Mouse (Mus musculus) lung, postnatal 0 days (tissue): ENCODE measurements around the gene Ckm. TPM values are rescaled to one million over a fixed set of nuclear protein-coding genes. Genes with fewer than 3 reads are reported as not detected.

ENCODE experiments used
- ATAC-seq: fragments of 200-750 bp; cut with Nextera tagmentation; 2 replicates; pipeline ENCODE4 v1.8.0; 2017; ENCODE audit warnings: moderate library complexity
- DNase-seq: peaks from one replicate; pipeline ENCODE4 v3.0.0-alpha.2; 2016; ENCODE audit warnings: low spot score
- H3K27ac ChIP-seq: fragments of 300-500 bp; sonication (generic); 2 replicates; pipeline ENCODE4 v1.5.1; 2014; ENCODE audit warnings: antibody characterized with exemption, mild to moderate bottlenecking, low read length, mixed read lengths
- H3K27me3 ChIP-seq: fragments of 300-500 bp; sonication (generic); replicated peaks from 2 replicates; pipeline ENCODE4 v1.6.1; 2014; ENCODE audit warnings: low read length, mixed read lengths; ENCODE audit not compliant: insufficient read depth
- H3K36me3 ChIP-seq: fragments of 300-500 bp; sonication (generic); 2 replicates; pipeline ENCODE4 v1.6.1; 2014; ENCODE audit warnings: low read length, mixed read lengths; ENCODE audit not compliant: insufficient read depth
- H3K4me1 ChIP-seq: fragments of 300-500 bp; sonication (generic); 2 replicates; pipeline ENCODE4 v1.6.1; 2014; ENCODE audit warnings: antibody characterized with exemption, low read depth, low read length, mixed read lengths; ENCODE audit not compliant: insufficient read depth
- H3K4me2 ChIP-seq: fragments of 300-500 bp; sonication (generic); replicated peaks from 2 replicates; pipeline ENCODE4 v1.6.1; 2014; ENCODE audit warnings: low read depth, mild to moderate bottlenecking, low read length, moderate library complexity, mixed read lengths
- H3K4me3 ChIP-seq: fragments of 300-500 bp; sonication (generic); 2 replicates; pipeline ENCODE4 v1.5.1; 2014; ENCODE audit warnings: low read depth, low read length
- H3K9ac ChIP-seq: fragments of 300-500 bp; sonication (generic); replicated peaks from 2 replicates; pipeline ENCODE4 v1.6.1; 2014; ENCODE audit warnings: low read depth, mild to moderate bottlenecking
- H3K9me3 ChIP-seq: fragments of 300-500 bp; sonication (generic); 2 replicates; pipeline ENCODE4 v1.6.1; 2016; ENCODE audit warnings: low read length, mixed read lengths
- CTCF ChIP-seq: IDR thresholded peaks from 2 replicates; pipeline ENCODE4 v1.5.1; 2016; ENCODE audit warnings: antibody characterized with exemption, mild to moderate bottlenecking
- EP300 ChIP-seq: IDR thresholded peaks from 2 replicates; pipeline ENCODE4 v1.6.1; 2016; ENCODE audit warnings: antibody characterized with exemption, mild to moderate bottlenecking, control low read depth
- WGBS: fragments of 180-500 bp; shearing (Covaris S2); extraction: QIAGEN DNeasy Blood & Tissue Kit; methylation state at CpG from one replicate; pipeline ENCODE4 v1.1.7; 2014; 5-methylcytosine and 5-hydroxymethylcytosine counted together
- polyA plus RNA-seq: library from polyadenylated mRNA; unstranded; fragments of >200 nt; fragmentation: Nextera tagmentation; extraction: Ambion mirVana; gene quantifications from 2 replicates; pipeline ENCODE4 v1.2.1, GENCODE M21; 2015

Ckm gene
- polyA plus RNA-seq, 1 experiment from 2014 or later: 34.0 TPM

DNA sequence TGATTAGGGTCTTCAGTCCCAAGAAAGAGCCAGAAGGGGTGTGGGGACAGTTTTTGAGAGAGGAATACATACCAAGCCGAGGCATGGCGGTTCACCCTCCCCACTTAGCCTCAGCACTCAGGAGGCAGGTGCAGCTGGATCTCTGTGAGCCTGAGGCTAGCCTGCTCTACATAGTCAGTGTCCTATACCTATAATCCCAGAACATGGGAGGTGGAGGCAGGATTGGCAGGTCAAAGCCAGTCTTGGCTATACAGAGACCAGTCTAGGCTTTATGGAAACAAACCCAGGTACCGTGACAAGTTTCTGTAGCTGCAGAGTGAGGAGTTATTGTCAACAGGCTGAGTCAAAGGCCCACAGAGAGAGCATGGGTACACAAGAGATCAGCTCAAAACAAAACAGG, 18.5 kb downstream of the Ckm start:
- H3K27me3 ChIP-seq: peaks cover 10% of the 10 kb centered on the region
- TF ChIP-seq CTCF (no peak), EP300 (no peak)
- no peak overlapping the region for H3K27ac ChIP-seq
- no peak overlapping the region for H3K4me2 ChIP-seq
- H3K4me3 ChIP-seq: no peak overlapping the region
- H3K9ac ChIP-seq: no peak overlapping the region
- H3K9me3 ChIP-seq: no peaks in the 10 kb centered on the region
- 82% methylated on average over 3 of the region's 3 CpGs for WGBS
- DNase-seq: no peak
- ATAC-seq: no peak
- no peaks in the 10 kb centered on the region for H3K4me1 ChIP-seq
- H3K36me3 ChIP-seq: peaks cover 15% of the 10 kb centered on the region

GRCm38 (mm10) chr7:19424051-19424450, 19.5 kb downstream of the Ckm start:
- Histone ChIP-seq H3K4me2 (no peak overlapping the region), H3K4me1 (no peaks in the 10 kb centered on the region), H3K9me3 (no peaks in the 10 kb centered on the region), H3K27me3 (peaks cover 10% of the 10 kb centered on the region), H3K27ac (no peak overlapping the region), H3K4me3 (no peak overlapping the region), H3K36me3 (peaks cover 22% of the 10 kb centered on the region), H3K9ac (no peak overlapping the region)
- ATAC-seq: no peak
- no peak for DNase-seq
- 58% methylated on average over 4 of the region's 4 CpGs for WGBS
- no peak for TF ChIP-seq EP300
- no peak for TF ChIP-seq CTCF

DNA sequence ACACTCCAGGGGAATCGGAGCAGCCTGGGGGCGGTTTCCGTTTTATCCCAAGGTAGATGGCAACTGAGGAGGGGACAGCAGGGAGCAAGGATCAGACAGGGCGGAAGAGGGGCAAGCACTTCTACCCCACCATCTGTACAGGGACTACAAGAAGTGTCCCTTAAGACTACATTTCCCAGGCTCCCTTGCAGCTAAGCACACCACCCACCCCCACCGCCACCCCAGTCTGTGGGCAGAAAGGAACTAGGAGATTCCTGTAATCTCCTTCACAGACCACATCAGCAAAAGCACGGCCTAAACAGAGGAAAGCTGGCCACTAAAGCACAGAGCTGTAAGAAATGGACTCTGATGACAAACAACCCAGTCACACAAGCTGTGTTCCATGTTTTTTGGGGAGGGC, 21.8 kb downstream of the Ckm start:
- TF ChIP-seq EP300: no peak
- TF ChIP-seq CTCF: no peak
- Histone ChIP-seq H3K4me1 (no peaks in the 10 kb centered on the region), H3K36me3 (peaks cover 39% of the 10 kb centered on the region), H3K4me2 (no peak overlapping the region), H3K27ac (no peak overlapping the region), H3K4me3 (no peak overlapping the region), H3K27me3 (no peaks in the 10 kb centered on the region), H3K9ac (no peak overlapping the region), H3K9me3 (no peaks in the 10 kb centered on the region)
- DNase-seq: no peak
- no peak for ATAC-seq
- WGBS: 83% methylated on average over 6 of the region's 6 CpGs

GRCm38 (mm10) chr7:19426888-19427287, 22.3 kb downstream of the Ckm start:
- WGBS: 86% methylated on average over 6 of the region's 6 CpGs
- H3K36me3 ChIP-seq: peaks cover 45% of the 10 kb centered on the region
- no peak overlapping the region for H3K4me2 ChIP-seq
- no peak overlapping the region for H3K27ac ChIP-seq
- no peaks in the 10 kb centered on the region for H3K4me1 ChIP-seq
- no peaks in the 10 kb centered on the region for H3K9me3 ChIP-seq
- no peaks in the 10 kb centered on the region for H3K27me3 ChIP-seq
- no peak for DNase-seq
- H3K4me3 ChIP-seq: no peak overlapping the region
- no peak for ATAC-seq
- TF ChIP-seq CTCF (no peak), EP300 (no peak)
- no peak overlapping the region for H3K9ac ChIP-seq

DNA sequence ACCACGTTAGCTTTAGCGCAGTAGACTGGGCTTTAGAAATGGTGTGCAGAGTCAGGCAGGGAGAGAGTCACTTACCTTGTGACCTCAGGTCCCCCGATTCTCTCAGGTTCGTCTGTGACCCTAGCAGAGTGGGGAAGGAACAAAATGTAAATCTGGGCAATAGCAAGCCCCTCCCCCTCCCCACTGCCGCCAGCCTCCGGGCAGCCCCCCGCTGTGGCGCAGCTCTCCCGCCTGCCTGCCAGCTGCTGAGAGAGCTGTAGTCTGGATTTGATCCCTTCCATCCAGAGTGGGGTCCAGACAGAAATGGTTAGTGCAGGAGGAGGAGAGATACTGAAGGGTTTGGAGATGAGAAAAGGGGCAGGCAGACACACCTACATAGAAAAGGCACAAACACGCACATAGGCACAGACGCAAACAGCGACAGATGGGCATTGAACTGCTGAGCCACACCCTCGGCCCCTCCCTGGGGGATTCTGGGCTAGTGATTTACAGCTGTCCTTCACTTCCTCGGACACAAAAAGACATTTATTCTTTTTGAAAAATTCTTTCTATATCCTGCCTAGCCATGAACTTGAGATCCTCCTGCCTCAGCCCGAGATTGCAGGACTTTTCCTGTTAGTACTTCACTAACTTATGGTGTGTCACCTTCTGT, 23.5 kb downstream of the Ckm start:
- no peaks in the 10 kb centered on the region for H3K27me3 ChIP-seq
- H3K4me1 ChIP-seq: no peaks in the 10 kb centered on the region
- DNase-seq: no peak
- H3K36me3 ChIP-seq: peaks cover 57% of the 10 kb centered on the region
- no peak overlapping the region for H3K27ac ChIP-seq
- ATAC-seq: no peak
- no peak overlapping the region for H3K9ac ChIP-seq
- H3K9me3 ChIP-seq: no peaks in the 10 kb centered on the region
- H3K4me3 ChIP-seq: no peak overlapping the region
- no peak overlapping the region for H3K4me2 ChIP-seq
- 83% methylated on average over 15 of the region's 15 CpGs for WGBS
- TF ChIP-seq EP300 (no peak), CTCF (no peak)

- 73% methylated on average over 8 of the region's 8 CpGs for WGBS
- Histone ChIP-seq H3K4me2 (no peak overlapping the region), H3K27me3 (no peaks in the 10 kb centered on the region), H3K27ac (no peak overlapping the region), H3K36me3 (peaks cover 72% of the 10 kb centered on the region), H3K4me1 (no peaks in the 10 kb centered on the region), H3K9ac (no peak overlapping the region), H3K9me3 (no peaks in the 10 kb centered on the region), H3K4me3 (no peak overlapping the region)
- ATAC-seq (no peak), DNase-seq (no peak)
- no peak for TF ChIP-seq EP300
- TF ChIP-seq CTCF: no peak
Measured at GRCm38 (mm10) chr7:19429726-19430125, 25.1 kb downstream of the Ckm start.

- H3K4me1 ChIP-seq: no peaks in the 10 kb centered on the region
- H3K4me2 ChIP-seq: no peak overlapping the region
- no peak overlapping the region for H3K27ac ChIP-seq
- peaks cover 72% of the 10 kb centered on the region for H3K36me3 ChIP-seq
- H3K27me3 ChIP-seq: no peaks in the 10 kb centered on the region
- DNase-seq: peak; percentile 61
- WGBS: 73% methylated on average over 6 of the region's 6 CpGs
- H3K9me3 ChIP-seq: no peaks in the 10 kb centered on the region
- ATAC-seq: peak; percentile 49
- no peak overlapping the region for H3K4me3 ChIP-seq
- TF ChIP-seq EP300 (no peak), CTCF (no peak)
- H3K9ac ChIP-seq: no peak overlapping the region
Measured at GRCm38 (mm10) chr7:19430402-19430801, 25.8 kb downstream of the Ckm start.
